Mouse (Mus musculus): ENCODE measurements at regions not wholly inside any gene's neighbourhood (a gene's known extent, or its start where the extent isn't known, plus 50 kb on each side); places are given as distances from the start of the nearest gene placed in this dataset.

DNA sequence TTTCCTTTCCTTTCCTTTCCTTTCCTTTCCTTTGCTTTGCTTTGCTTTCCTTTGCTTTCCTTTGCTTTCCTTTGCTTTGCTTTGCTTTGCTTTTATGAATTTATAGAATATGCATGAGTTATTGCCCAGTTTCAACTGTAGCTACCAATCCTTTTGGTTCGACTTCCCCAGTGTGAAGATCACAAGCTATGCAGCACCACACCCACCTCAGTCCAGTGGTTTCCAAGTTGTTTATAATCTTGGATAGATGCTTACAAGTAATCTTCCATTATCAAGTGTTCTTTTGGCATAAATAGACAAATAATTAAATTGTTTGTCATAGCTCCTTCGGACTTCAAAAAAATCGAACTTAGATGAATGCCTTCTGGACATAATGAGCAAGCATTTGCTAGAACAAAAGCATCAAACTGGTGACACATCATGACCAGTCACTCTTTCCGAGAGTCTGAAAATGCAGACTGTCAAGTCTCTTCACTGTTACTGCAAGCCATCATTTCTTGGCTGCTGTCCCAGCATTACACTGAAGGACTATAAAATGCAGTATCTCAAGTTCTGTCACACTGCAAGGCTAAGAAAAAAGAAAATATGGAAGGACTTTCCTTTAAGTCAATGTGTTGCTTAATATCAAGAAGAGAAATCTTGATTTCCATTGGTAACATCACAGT is 1169.1 kb downstream of the Zfp704 start:
- peak; percentile 27 for DNase-seq
